Mouse (Mus musculus) hindbrain, embryonic 11.5 days (tissue): ENCODE results near the gene Clic4. TPM values are rescaled to one million over a fixed set of nuclear protein-coding genes. Genes with fewer than 3 reads are reported as not detected.

ENCODE experiments used
- ATAC-seq: fragments of 200-750 bp; cut with Nextera tagmentation; 2 replicates; pipeline ENCODE4 v1.8.0; 2017; ENCODE audit warnings: mild to moderate bottlenecking, moderate TSS enrichment, moderate library complexity; ENCODE audit not compliant: low FRiP score
- DNase-seq: peaks from one replicate; pipeline ENCODE4 v3.0.0-alpha.2; 2015; ENCODE audit warnings: low spot score
- H3K27ac ChIP-seq: fragments of 300-500 bp; sonication (generic); 2 replicates; pipeline ENCODE4 v1.5.1; 2014; ENCODE audit warnings: mild to moderate bottlenecking, low read depth, low read length
- H3K27me3 ChIP-seq: fragments of 300-500 bp; sonication (generic); 2 replicates; pipeline ENCODE4 v1.6.1; 2014; ENCODE audit warnings: mild to moderate bottlenecking, low read length, moderate library complexity, mixed read lengths; ENCODE audit not compliant: control insufficient read depth, insufficient read depth
- H3K36me3 ChIP-seq: fragments of 300-500 bp; sonication (generic); 2 replicates; pipeline ENCODE4 v1.6.1; 2014; ENCODE audit warnings: mild to moderate bottlenecking, low read length, moderate library complexity, mixed read lengths; ENCODE audit not compliant: control insufficient read depth, insufficient read depth
- H3K4me1 ChIP-seq: fragments of 300-500 bp; sonication (generic); replicated peaks from 2 replicates; pipeline ENCODE4 v1.6.1; 2014; ENCODE audit warnings: low read length, mixed read lengths; ENCODE audit not compliant: control insufficient read depth, insufficient read depth
- H3K4me2 ChIP-seq: fragments of 300-500 bp; sonication (generic); replicated peaks from 2 replicates; pipeline ENCODE4 v1.6.1; 2014; ENCODE audit warnings: mild to moderate bottlenecking, low read depth, low read length
- H3K4me3 ChIP-seq: fragments of 300-500 bp; sonication (generic); 2 replicates; pipeline ENCODE4 v1.5.1; 2014; ENCODE audit warnings: low read depth, low read length
- H3K9ac ChIP-seq: fragments of 300-500 bp; sonication (generic); 2 replicates; pipeline ENCODE4 v1.6.1; 2014; ENCODE audit warnings: low read depth, low read length
- H3K9me3 ChIP-seq: fragments of 300-500 bp; sonication (generic); 2 replicates; pipeline ENCODE4 v1.6.1; 2016; ENCODE audit warnings: low read length; ENCODE audit not compliant: control insufficient read depth
- WGBS: fragments of 180-500 bp; shearing (Covaris S2); extraction: QIAGEN DNeasy Blood & Tissue Kit; methylation state at CpG from one replicate; pipeline ENCODE4 v1.1.7; 2014; 5-methylcytosine and 5-hydroxymethylcytosine counted together
- polyA plus RNA-seq: library from polyadenylated mRNA; unstranded; fragments of >200 nt; fragmentation: Nextera tagmentation; extraction: Ambion mirVana; gene quantifications from 2 replicates; pipeline ENCODE4 v1.2.1, GENCODE M21; 2014

Clic4 gene
- polyA plus RNA-seq, 1 experiment from 2014 or later = 109 TPM

DNA sequence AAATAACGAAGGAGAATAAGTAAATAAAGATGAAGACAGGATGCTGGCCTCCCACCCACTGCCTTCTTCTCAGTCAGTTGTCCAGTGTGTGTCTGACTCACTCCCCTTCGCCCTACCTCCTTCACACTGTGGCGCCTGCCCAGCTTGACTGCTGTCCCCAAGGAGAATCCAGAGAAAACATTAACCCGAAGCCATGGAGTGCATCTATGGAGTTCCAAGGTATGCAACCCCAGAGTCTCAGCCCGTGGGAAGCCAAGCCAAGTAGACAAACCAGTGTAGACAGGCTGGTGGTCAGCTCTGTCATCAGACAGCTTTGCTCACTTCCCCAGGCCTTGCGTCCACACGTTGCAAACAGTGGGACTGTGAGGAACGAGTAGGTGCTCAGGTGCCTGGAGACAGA, 37.8 kb upstream of the Clic4 start:
- no peaks in the 10 kb centered on the region for H3K27me3 ChIP-seq
- no peak for DNase-seq
- H3K4me2 ChIP-seq = no peak overlapping the region
- no peak overlapping the region for H3K4me3 ChIP-seq
- 84% methylated on average over 8 of the region's 8 CpGs for WGBS
- no peak overlapping the region for H3K27ac ChIP-seq
- H3K9me3 ChIP-seq = no peaks in the 10 kb centered on the region
- H3K9ac ChIP-seq = no peak overlapping the region
- ATAC-seq = no peak
- H3K36me3 ChIP-seq = peaks cover 3% of the 10 kb centered on the region; the same call in 1 of the 2 replicates
- H3K4me1 ChIP-seq = 0 out of 2 replicates have a peak, but pooled peaks cover 2% of the 10 kb centered on the region

DNA sequence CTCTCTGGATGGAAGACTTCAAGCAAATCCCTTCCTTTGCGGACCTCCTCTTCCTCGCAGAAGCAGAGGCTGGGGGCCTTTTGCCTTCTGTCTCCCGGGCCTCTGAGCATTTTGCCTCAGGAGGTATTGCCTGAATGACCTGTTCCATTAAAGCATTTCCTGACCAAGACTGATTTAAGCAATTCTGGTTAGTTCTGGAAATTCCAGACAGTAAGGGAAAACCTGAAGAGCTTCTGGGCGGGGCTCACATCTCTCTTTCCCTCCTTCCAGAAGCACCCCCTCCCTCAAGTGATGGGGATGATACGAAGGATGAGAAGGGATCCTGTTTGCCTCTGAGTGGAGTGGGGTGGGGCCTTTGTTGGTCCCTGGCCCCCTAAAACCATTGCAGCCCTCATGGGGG, 37.1 kb upstream of the Clic4 start:
- Histone ChIP-seq H3K36me3 (no peaks in the 10 kb centered on the region), H3K27me3 (no peaks in the 10 kb centered on the region), H3K4me1 (0 out of 2 replicates have a peak, but pooled peaks cover 2% of the 10 kb centered on the region), H3K27ac (no peak overlapping the region), H3K9ac (no peak overlapping the region), H3K4me3 (no peak overlapping the region), H3K9me3 (no peaks in the 10 kb centered on the region), H3K4me2 (no peak overlapping the region)
- DNase-seq (no peak), ATAC-seq (no peak)
- WGBS = 69% methylated on average over 5 of the region's 5 CpGs

DNA sequence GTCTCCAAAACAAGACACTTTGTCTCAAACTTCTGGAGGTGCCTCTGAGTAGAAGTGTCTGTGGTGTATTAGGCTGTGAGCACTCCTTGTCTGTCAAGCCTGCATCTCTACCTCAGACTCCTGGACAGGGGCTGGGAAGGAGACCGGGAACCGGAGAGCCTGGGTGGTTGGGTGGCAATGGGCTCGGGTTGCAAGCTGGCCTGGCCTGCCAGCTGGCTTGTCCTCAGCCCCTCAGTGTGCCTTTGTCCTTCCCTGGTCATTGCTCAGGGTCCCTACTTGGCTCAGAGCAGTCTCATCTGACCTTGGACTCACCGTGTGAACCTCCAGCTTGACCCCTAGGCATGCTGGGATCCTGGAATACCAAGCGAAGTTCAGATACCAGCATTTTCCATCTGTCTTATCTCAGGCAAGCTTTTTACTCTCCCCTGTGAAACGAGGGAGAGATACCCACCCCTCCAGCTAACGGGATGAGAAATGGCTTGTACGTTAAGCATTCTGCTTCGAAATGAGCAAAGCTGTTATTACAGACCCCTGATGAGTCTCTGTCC, 36.6 kb upstream of the Clic4 start:
- no peak overlapping the region for H3K9ac ChIP-seq
- DNase-seq (no peak), ATAC-seq (no peak)
- no peak overlapping the region for H3K27ac ChIP-seq
- H3K36me3 ChIP-seq = no peaks in the 10 kb centered on the region
- 65% methylated on average over 9 of the region's 9 CpGs for WGBS
- no peak overlapping the region for H3K4me3 ChIP-seq
- H3K27me3 ChIP-seq = no peaks in the 10 kb centered on the region
- no peaks in the 10 kb centered on the region for H3K9me3 ChIP-seq
- no peak overlapping the region for H3K4me2 ChIP-seq
- H3K4me1 ChIP-seq = 0 out of 2 replicates have a peak, but pooled peaks cover 2% of the 10 kb centered on the region

DNA sequence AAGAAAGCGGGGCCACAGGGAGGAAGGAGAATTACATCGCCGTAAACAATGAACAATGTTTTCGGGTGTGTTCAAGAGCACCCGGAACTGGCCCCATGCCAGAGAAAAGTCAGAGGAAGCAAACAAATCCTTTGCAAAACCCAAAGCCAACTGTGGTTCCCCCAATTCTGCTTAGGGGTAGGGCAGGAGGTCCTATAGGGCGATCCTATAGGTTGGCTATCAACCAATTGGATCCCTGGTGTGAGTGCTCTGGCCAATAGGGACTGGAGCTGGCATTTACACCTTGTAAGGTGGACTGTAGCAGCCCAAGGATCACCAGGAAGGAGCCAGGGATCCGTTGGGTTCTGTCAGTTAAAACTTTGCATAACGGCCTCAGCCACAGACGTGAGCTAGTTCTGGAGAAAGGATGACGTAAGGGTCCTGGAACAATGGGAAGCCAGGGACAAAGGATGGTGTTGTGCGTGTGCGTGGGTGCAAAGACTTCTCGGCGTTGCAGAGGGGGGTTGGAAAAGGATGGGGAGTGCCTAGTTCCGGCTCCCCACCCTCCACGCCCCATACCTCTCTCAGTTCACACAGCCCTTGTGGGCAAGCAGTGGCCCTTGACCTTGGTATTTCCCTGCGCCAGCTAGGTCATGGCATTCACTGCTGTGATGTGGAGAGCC, 34.5 kb upstream of the Clic4 start:
- Histone ChIP-seq H3K9ac (no peak overlapping the region), H3K4me1 (no peaks in the 10 kb centered on the region), H3K36me3 (no peaks in the 10 kb centered on the region), H3K9me3 (no peaks in the 10 kb centered on the region), H3K27me3 (no peaks in the 10 kb centered on the region), H3K4me2 (peak overlapping the region; percentile 13; the same call in 1 of the 2 replicates), H3K4me3 (no peak overlapping the region), H3K27ac (no peak overlapping the region)
- DNase-seq = peak; percentile 33
- ATAC-seq = 0 out of 2 replicates have a peak, but pooled peaks have one; percentile 51
- 44% methylated on average over 17 of the region's 17 CpGs for WGBS

DNA sequence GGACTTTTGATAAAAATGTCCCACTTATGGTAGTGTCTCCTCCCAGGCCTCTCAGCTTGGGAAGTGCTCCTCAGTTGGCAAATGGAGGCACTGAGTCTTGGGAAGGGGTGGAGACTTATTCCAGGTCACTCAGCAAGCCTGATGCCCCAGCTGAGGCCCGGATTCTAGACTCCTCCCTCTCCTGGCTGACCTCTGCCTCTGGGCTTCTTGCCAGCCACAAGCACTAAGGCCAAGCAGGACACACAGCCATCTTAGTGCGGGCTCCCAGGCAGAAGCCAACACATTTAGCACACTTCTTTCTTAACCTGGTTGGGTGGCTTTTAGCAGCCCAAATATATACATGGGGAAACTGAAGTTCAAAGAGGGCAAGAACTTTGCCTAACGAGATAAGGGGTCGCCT, 33.9 kb upstream of the Clic4 start:
- ATAC-seq (no peak), DNase-seq (no peak)
- 60% methylated on average over 4 of the region's 4 CpGs for WGBS
- Histone ChIP-seq H3K27ac (no peak overlapping the region), H3K4me1 (no peaks in the 10 kb centered on the region), H3K9ac (no peak overlapping the region), H3K4me2 (no peak overlapping the region), H3K27me3 (no peaks in the 10 kb centered on the region), H3K4me3 (no peak overlapping the region), H3K36me3 (no peaks in the 10 kb centered on the region), H3K9me3 (no peaks in the 10 kb centered on the region)

DNA sequence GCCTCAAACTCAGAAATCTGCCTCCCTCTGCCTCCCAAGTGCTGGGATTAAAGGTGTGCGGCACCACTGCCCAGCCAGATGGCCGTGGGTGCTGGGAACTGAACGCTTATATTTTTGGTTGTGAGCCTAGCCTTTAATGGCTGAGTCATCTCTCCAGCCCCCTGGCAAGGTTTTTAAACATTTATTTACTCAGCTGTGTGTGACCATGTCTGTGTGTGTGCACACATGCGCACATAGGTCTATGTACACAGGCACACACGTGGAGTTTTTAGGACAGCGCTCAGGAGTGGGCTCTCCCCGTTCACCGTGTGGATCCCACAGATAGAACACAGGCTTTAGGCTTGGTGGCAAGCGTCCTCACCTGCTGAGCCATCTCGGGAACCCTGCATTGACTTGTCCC, 29.6 kb upstream of the Clic4 start:
- ATAC-seq (no peak), DNase-seq (no peak)
- WGBS = 87% methylated on average over 10 of the region's 10 CpGs
- no peak overlapping the region for H3K27ac ChIP-seq
- H3K9ac ChIP-seq = no peak overlapping the region
- no peaks in the 10 kb centered on the region for H3K4me1 ChIP-seq
- H3K4me3 ChIP-seq = no peak overlapping the region
- H3K9me3 ChIP-seq = no peaks in the 10 kb centered on the region
- no peak overlapping the region for H3K4me2 ChIP-seq
- no peaks in the 10 kb centered on the region for H3K36me3 ChIP-seq
- H3K27me3 ChIP-seq = no peaks in the 10 kb centered on the region

DNA sequence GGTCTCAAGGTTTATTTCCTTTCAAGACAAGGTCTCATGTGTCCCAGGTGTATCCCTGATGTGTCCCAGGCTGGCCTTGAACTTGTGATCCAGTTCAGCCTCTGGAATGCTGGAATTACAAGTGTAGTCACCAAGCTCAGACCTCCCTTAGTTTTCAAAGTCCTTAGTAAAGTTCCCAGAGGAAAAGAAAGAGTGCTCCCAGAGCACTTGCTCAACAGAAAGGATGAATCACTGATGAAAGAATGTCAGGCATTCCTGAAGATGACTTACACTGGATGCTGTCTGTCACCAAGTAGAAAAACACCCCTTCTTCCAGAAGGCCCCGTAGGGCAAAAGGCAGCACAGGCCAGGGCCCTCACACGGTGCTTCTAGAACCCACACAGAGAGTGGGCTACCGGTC, 28.6 kb upstream of the Clic4 start:
- WGBS = 80% methylated on average over 3 of the region's 3 CpGs
- DNase-seq = no peak
- H3K4me1 ChIP-seq = no peaks in the 10 kb centered on the region

DNA sequence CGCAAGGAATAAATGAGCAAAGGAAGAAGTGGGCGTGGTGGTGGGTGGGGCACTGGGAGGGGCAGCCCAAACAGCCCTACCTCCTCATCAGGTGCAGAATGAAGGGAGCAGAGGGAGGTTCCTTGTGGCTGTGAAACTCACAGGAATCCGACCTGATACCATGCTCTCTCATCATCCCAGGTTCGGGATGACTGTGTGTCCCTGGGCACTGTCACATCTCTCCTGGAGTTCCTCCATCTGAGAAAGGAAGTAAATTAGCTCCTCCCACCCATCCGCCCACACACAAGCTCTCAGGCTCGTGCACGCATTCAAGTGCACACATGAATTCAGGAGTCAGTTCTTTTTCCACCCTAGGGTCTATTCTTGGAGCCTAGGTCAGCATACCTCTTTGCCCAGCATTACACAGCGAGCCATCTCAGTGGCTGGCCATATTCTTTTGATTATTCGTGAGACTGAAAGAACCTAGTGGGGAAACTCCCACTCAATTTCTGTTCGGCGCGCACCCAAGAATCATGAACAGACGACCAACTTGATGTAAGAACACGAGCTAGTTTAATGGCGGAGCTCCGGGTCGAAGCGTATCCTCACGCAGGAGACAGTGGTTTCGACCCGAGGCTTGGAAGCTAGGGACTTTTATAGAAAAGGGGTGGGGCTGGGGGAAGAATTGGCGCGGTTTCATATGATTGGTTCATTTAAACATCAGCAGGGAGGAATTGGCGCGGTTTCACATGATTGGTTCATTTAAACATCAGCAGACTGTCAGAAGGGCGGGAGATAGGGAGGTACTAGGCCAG, 27.8 kb upstream of the Clic4 start:
- ATAC-seq = no peak
- no peak overlapping the region for H3K4me2 ChIP-seq
- no peaks in the 10 kb centered on the region for H3K9me3 ChIP-seq
- H3K9ac ChIP-seq = no peak overlapping the region
- no peak overlapping the region for H3K4me3 ChIP-seq
- no peak for DNase-seq
- no peak overlapping the region for H3K27ac ChIP-seq
- H3K27me3 ChIP-seq = no peaks in the 10 kb centered on the region
- 90% methylated on average over 26 of the region's 26 CpGs for WGBS
- no peaks in the 10 kb centered on the region for H3K36me3 ChIP-seq
- H3K4me1 ChIP-seq = no peaks in the 10 kb centered on the region

More for the DNA sequence above, 28.6 kb upstream of the Clic4 start:
- no peaks in the 10 kb centered on the region for H3K27me3 ChIP-seq
- H3K27ac ChIP-seq = no peak overlapping the region
- no peak overlapping the region for H3K9ac ChIP-seq
- ATAC-seq = no peak
- no peaks in the 10 kb centered on the region for H3K9me3 ChIP-seq
- no peak overlapping the region for H3K4me2 ChIP-seq
- no peak overlapping the region for H3K4me3 ChIP-seq
- no peaks in the 10 kb centered on the region for H3K36me3 ChIP-seq
